Mouse (Mus musculus): ENCODE data around the gene Aebp2.

DNA sequence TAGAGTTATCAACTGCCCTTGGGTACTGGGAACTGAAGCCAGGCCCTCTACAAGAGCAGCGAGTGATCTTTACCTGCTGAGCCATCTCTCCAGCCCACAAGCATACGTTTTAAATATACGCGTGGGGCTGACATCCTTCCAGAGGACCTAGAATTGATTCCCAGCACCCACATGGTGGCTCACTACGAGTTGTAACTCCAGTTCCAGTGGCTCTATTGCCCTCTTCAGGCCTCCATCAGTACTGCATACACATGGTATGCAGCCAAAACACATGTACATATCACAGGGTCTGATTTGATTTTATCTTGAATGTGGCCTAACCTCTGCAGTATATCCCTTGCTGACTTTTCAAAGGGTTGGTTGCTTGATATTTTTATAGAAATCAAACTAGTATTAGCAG lies 83.6 kb downstream of the Aebp2 start:
- TF ChIP-seq CTCF (IDR thresholded peaks at IDR 0.05; ENCODE audit: low read depth) (peak; percentile 40), EP300 (optimal IDR thresholded peaks at IDR 0.05) (no peak)

Measured in stomach, postnatal 0 days (tissue).